Mouse (Mus musculus): Measurements from ENCODE around the gene Ak3. TPM values are rescaled to one million over a fixed set of nuclear protein-coding genes. Genes with fewer than 3 reads are reported as not detected.

Gene Ak3
- polyA plus RNA-seq, 1 experiment: 38.5 TPM

GRCm38 (mm10) chr19:29050186-29050980 lies 2.6 kb upstream of the Ak3 start:
- no peak for TF ChIP-seq GATA1 (IDR thresholded peaks at IDR 0.05; ENCODE audit: low read length)

- no peak for TF ChIP-seq GATA1 (IDR thresholded peaks at IDR 0.05; ENCODE audit: low read length)
Observed at GRCm38 (mm10) chr19:29049401-29050075, 1.8 kb upstream of the Ak3 start.

GRCm38 (mm10) chr19:29046961-29047333 lies 814 bp downstream of the Ak3 start:
- no peak for TF ChIP-seq GATA1 (IDR thresholded peaks at IDR 0.05; ENCODE audit: low read length)

- no peak for TF ChIP-seq GATA1 (IDR thresholded peaks at IDR 0.05; ENCODE audit: low read length)
Observed at GRCm38 (mm10) chr19:29045956-29046650, 1.7 kb downstream of the Ak3 start.

- no peak for TF ChIP-seq GATA1 (IDR thresholded peaks at IDR 0.05; ENCODE audit: low read length)
Observed at GRCm38 (mm10) chr19:29045369-29045768, 2.4 kb downstream of the Ak3 start.

GRCm38 (mm10) chr19:29044353-29044768 lies 3.4 kb downstream of the Ak3 start:
- no peak for TF ChIP-seq GATA1 (IDR thresholded peaks at IDR 0.05; ENCODE audit: low read length)

GRCm38 (mm10) chr19:29042647-29043046 lies 5.1 kb downstream of the Ak3 start:
- TF ChIP-seq GATA1 (IDR thresholded peaks at IDR 0.05; ENCODE audit: low read length): no peak

GRCm38 (mm10) chr19:29042143-29042542 lies 5.6 kb downstream of the Ak3 start:
- no peak for TF ChIP-seq GATA1 (IDR thresholded peaks at IDR 0.05; ENCODE audit: low read length)

GRCm38 (mm10) chr19:29040206-29040605 lies 7.6 kb downstream of the Ak3 start:
- TF ChIP-seq GATA1 (IDR thresholded peaks at IDR 0.05; ENCODE audit: low read length): no peak

GRCm38 (mm10) chr19:29039334-29039733 lies 8.4 kb downstream of the Ak3 start:
- TF ChIP-seq GATA1 (IDR thresholded peaks at IDR 0.05; ENCODE audit: low read length): no peak

GRCm38 (mm10) chr19:29037541-29037940 lies 10.2 kb downstream of the Ak3 start:
- TF ChIP-seq GATA1 (IDR thresholded peaks at IDR 0.05; ENCODE audit: low read length): no peak

- TF ChIP-seq GATA1 (IDR thresholded peaks at IDR 0.05; ENCODE audit: low read length): no peak
Observed at GRCm38 (mm10) chr19:29037026-29037425, 10.7 kb downstream of the Ak3 start.

- no peak for TF ChIP-seq GATA1 (IDR thresholded peaks at IDR 0.05; ENCODE audit: low read length)
Observed at GRCm38 (mm10) chr19:29032662-29033061, 15.1 kb downstream of the Ak3 start.

- TF ChIP-seq GATA1 (IDR thresholded peaks at IDR 0.05; ENCODE audit: low read length): no peak
Observed at GRCm38 (mm10) chr19:29031788-29032187, 16.0 kb downstream of the Ak3 start.

GRCm38 (mm10) chr19:29024391-29024947 lies 23.3 kb downstream of the Ak3 start:
- TF ChIP-seq GATA1 (IDR thresholded peaks at IDR 0.05; ENCODE audit: low read length): no peak

- TF ChIP-seq GATA1 (IDR thresholded peaks at IDR 0.05; ENCODE audit: low read length): no peak
Observed at GRCm38 (mm10) chr19:29021754-29022345, 25.9 kb downstream of the Ak3 start.
